Mouse (Mus musculus): ENCODE results near the gene Ddx49. TPM values are rescaled to one million over a fixed set of nuclear protein-coding genes. Genes with fewer than 3 reads are reported as not detected.

Gene Ddx49
- total and polyA plus RNA-seq, 3 experiments: 64.9 to 98.4 (median 77.3) TPM

DNA sequence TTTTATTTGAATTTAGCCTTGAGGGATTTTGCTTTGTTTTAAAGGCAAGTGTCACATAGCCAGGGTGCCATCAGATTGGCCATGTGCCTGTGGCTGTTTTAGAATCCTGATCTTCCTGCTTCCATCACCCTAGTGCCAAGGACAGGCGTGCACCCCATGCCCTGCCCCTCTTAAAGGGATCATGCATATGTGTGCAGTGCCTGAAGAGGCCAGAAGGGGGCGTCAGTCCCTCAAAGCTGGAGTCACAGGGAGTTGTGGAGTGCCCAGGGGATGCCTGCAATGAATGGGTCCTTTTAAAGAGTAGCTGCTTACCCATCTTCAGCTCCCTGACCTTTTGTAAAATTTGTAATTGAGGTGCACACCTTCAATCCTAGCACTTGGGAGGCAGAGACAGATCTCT is 7.0 kb upstream of the Ddx49 start:
- Histone ChIP-seq H3K27ac (ENCODE audit: insufficient read depth, low read depth) (no peak overlapping the region), H3K4me3 (replicated peaks in 1 of 3; ENCODE audit: low read depth in 2 of 3, low read length in 2 of 3, poor library complexity in 1 of 3) (no peak overlapping the region), H3K79me2 (replicated peaks; ENCODE audit: control insufficient read depth, extremely low read depth, insufficient read depth, poor library complexity, severe bottlenecking) (peaks cover 6% of the 10 kb centered on the region; the same call in 1 of the 2 replicates), H3K27me3 (replicated peaks) (no peaks in the 10 kb centered on the region), H3K9ac (ENCODE audit: insufficient read depth, low read depth) (no peak overlapping the region), H3K9me3 (replicated peaks; ENCODE audit: low read length) (no peaks in the 10 kb centered on the region), H3K36me3 (replicated peaks in 1 of 2; ENCODE audit: control insufficient read depth in 1 of 2, insufficient read depth in 1 of 2, low read length in 1 of 2) (peaks cover 78 to 89% of the 10 kb centered on the region in 2 experiments), H3K4me2 (ENCODE audit: insufficient read depth, low read depth, poor library complexity, severe bottlenecking) (no peak overlapping the region), H3K4me1 (ENCODE audit: control insufficient read depth in 1 of 2, insufficient read depth in 2 of 2) (peaks cover 2 to 5% of the 10 kb centered on the region in 2 experiments; a peak in 3 of 4 replicates)
- dilution Hi-C loops (cut with MboI; ENCODE audit: extremely low pct_ligation_motif_present, extremely low pct_unique_long_range_greater_than_20kb, low sequenced_read_pairs): no loop called here
- TF ChIP-seq TCF12 (IDR thresholded peaks at IDR 0.05; ENCODE audit: low read depth, low read length) (no peak), BHLHE40 (IDR thresholded peaks at IDR 0.05; ENCODE audit: low read depth, low read length) (no peak), RAD21 (IDR thresholded peaks at IDR 0.05; ENCODE audit: low read depth, low read length) (peak; percentile 20), ZC3H11A (IDR thresholded peaks at IDR 0.05; ENCODE audit: low read depth, low read length) (no peak), CTCF (conservative IDR thresholded peaks at IDR 0.05 in 1 of 2, IDR thresholded peaks at IDR 0.05 in 1 of 2; ENCODE audit: low read depth in 2 of 2, low read length in 2 of 2) (peak; percentile 34 to 56), MYC (IDR thresholded peaks at IDR 0.05; ENCODE audit: low read depth, low read length) (no peak), SMC3 (IDR thresholded peaks at IDR 0.05; ENCODE audit: low read depth, low read length) (0 out of 2 replicates have a peak, but pooled peaks have one; percentile 4), MAZ (IDR thresholded peaks at IDR 0.05; ENCODE audit: low read depth, low read length) (no peak)
- peak; percentile 34 for DNase-seq (ENCODE audit: extremely low read depth)
- in situ Hi-C loops (cut with MboI; ENCODE audit: low pct_ligation_motif_present, low pct_unique_long_range_greater_than_20kb, low sequenced_read_pairs): no loop called here

DNA sequence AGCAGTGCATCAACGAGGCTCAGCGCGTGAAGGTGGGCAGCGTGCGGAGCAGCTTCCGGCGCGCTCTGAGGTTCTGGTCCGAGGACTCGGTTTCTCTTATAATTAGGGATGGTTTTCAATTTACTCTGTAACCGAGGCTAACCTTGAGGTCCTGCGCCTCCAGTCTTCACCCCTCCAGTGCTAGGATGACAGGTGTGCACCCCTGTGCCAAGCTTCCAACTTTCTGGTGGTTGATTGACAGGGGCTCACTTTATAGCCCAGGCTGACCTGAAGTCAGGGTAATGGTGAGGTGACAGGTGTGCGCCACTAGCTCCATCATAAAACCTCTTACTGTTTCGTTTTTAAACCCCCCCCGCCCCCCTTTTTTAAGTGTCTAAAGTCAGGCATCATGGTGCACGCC is 612 bp upstream of the Ddx49 start:
- Histone ChIP-seq H3K36me3 (replicated peaks in 1 of 2; ENCODE audit: control insufficient read depth in 1 of 2, insufficient read depth in 1 of 2, low read length in 1 of 2) (peaks cover 43 to 68% of the 10 kb centered on the region in 2 experiments), H3K27me3 (replicated peaks) (no peaks in the 10 kb centered on the region)
- in situ Hi-C loops (cut with MboI; ENCODE audit: low pct_ligation_motif_present, low pct_unique_long_range_greater_than_20kb, low sequenced_read_pairs): no loop called here

GRCm38 (mm10) chr8:70300881-70301280 is 1.4 kb downstream of the Ddx49 start:
- Histone ChIP-seq H3K4me1 (ENCODE audit: control insufficient read depth in 1 of 2, insufficient read depth in 2 of 2) (peaks cover 12 to 31% of the 10 kb centered on the region in 2 experiments), H3K36me3 (replicated peaks in 1 of 2; ENCODE audit: control insufficient read depth in 1 of 2, insufficient read depth in 1 of 2, low read length in 1 of 2) (peaks cover 47 to 69% of the 10 kb centered on the region in 2 experiments), H3K27me3 (replicated peaks) (no peaks in the 10 kb centered on the region), H3K9ac (ENCODE audit: insufficient read depth, low read depth) (no peak overlapping the region), H3K27ac (ENCODE audit: insufficient read depth, low read depth) (no peak overlapping the region), H3K9me3 (replicated peaks; ENCODE audit: low read length) (no peaks in the 10 kb centered on the region), H3K4me3 (replicated peaks in 1 of 3; ENCODE audit: low read depth in 2 of 3, low read length in 2 of 3, poor library complexity in 1 of 3) (peak overlapping the region in 2 of 3 experiments; percentile 0 to 9), H3K79me2 (replicated peaks; ENCODE audit: control insufficient read depth, extremely low read depth, insufficient read depth, poor library complexity, severe bottlenecking) (peaks cover 44% of the 10 kb centered on the region), H3K4me2 (ENCODE audit: insufficient read depth, low read depth, poor library complexity, severe bottlenecking) (peak overlapping the region; percentile 74)
- no peak for DNase-seq (ENCODE audit: extremely low read depth)
- TF ChIP-seq TBP (conservative IDR thresholded peaks at IDR 0.05; ENCODE audit: low read depth, low read length): no peak
- no peak for TF ChIP-seq POLR2AphosphoS2 (IDR thresholded peaks at IDR 0.05; ENCODE audit: low read depth, low read length)
- TF ChIP-seq SMC3 (IDR thresholded peaks at IDR 0.05; ENCODE audit: low read depth, low read length): no peak
- TF ChIP-seq RAD21 (IDR thresholded peaks at IDR 0.05; ENCODE audit: low read depth, low read length): no peak
- TF ChIP-seq ZC3H11A (IDR thresholded peaks at IDR 0.05; ENCODE audit: low read depth, low read length): no peak
- no peak for TF ChIP-seq JUND (conservative IDR thresholded peaks at IDR 0.05; ENCODE audit: low read depth, low read length)
- no peak for TF ChIP-seq UBTF (IDR thresholded peaks at IDR 0.05; ENCODE audit: low read depth, low read length)
- no peak for TF ChIP-seq ZKSCAN1 (IDR thresholded peaks at IDR 0.05; ENCODE audit: borderline replicate concordance, low read depth, low read length)
- TF ChIP-seq ELF1 (IDR thresholded peaks at IDR 0.05; ENCODE audit: low read depth, low read length): no peak
- TF ChIP-seq SIN3A (IDR thresholded peaks at IDR 0.05; ENCODE audit: low read length): no peak
- no peak for TF ChIP-seq CHD1 (IDR thresholded peaks at IDR 0.05; ENCODE audit: low read depth, low read length)
- no peak for TF ChIP-seq IRF4 (IDR thresholded peaks at IDR 0.05; ENCODE audit: low read depth, low read length)
- TF ChIP-seq ZNF384 (IDR thresholded peaks at IDR 0.05; ENCODE audit: low read depth, low read length): no peak
- TF ChIP-seq JUN (IDR thresholded peaks at IDR 0.05; ENCODE audit: insufficient read depth, low read depth, low read length): no peak
- no peak for TF ChIP-seq MXI1 (IDR thresholded peaks at IDR 0.05; ENCODE audit: low read depth, low read length)
- TF ChIP-seq USF2 (conservative IDR thresholded peaks at IDR 0.05; ENCODE audit: low read depth, low read length): no peak
- no peak for TF ChIP-seq ETS1 (conservative IDR thresholded peaks at IDR 0.05; ENCODE audit: low read depth, low read length)
- in situ Hi-C loops (cut with MboI; ENCODE audit: low pct_ligation_motif_present, low pct_unique_long_range_greater_than_20kb, low sequenced_read_pairs) (no loop called here), dilution Hi-C loops (cut with MboI; ENCODE audit: extremely low pct_ligation_motif_present, extremely low pct_unique_long_range_greater_than_20kb, low sequenced_read_pairs) (no loop called here)

More for the DNA sequence above, 612 bp upstream of the Ddx49 start:
- TF ChIP-seq ETS1 (conservative IDR thresholded peaks at IDR 0.05; ENCODE audit: low read depth, low read length) (no peak), HCFC1 (IDR thresholded peaks at IDR 0.05; ENCODE audit: low read depth, low read length) (no peak), SIN3A (IDR thresholded peaks at IDR 0.05; ENCODE audit: low read length) (no peak), ZMIZ1 (IDR thresholded peaks at IDR 0.05; ENCODE audit: low read depth, low read length) (0 out of 2 replicates have a peak, but pooled peaks have one; percentile 1), E2F4 (IDR thresholded peaks at IDR 0.05; ENCODE audit: insufficient replicate concordance, low read depth, low read length) (no peak)
- Histone ChIP-seq H3K9me3 (replicated peaks; ENCODE audit: low read length) (no peaks in the 10 kb centered on the region), H3K4me1 (ENCODE audit: control insufficient read depth in 1 of 2, insufficient read depth in 2 of 2) (peaks cover 12 to 31% of the 10 kb centered on the region in 2 experiments), H3K79me2 (replicated peaks; ENCODE audit: control insufficient read depth, extremely low read depth, insufficient read depth, poor library complexity, severe bottlenecking) (peaks cover 44% of the 10 kb centered on the region), H3K4me3 (replicated peaks in 1 of 3; ENCODE audit: low read depth in 2 of 3, low read length in 2 of 3, poor library complexity in 1 of 3) (peak overlapping the region; percentile 75 to 99 (median 95)), H3K4me2 (ENCODE audit: insufficient read depth, low read depth, poor library complexity, severe bottlenecking) (peak overlapping the region; percentile 91), H3K27ac (ENCODE audit: insufficient read depth, low read depth) (peak overlapping the region; percentile 25; the same call in 1 of the 2 replicates), H3K9ac (ENCODE audit: insufficient read depth, low read depth) (peak overlapping the region; percentile 87)
- dilution Hi-C loops (cut with MboI; ENCODE audit: extremely low pct_ligation_motif_present, extremely low pct_unique_long_range_greater_than_20kb, low sequenced_read_pairs): no loop called here
- no peak for DNase-seq (ENCODE audit: extremely low read depth)
